Mouse (Mus musculus): ENCODE measurements around the gene Samd5.
A peak's percentile ranks its signal among the peaks of the same experiment; 100 is the strongest.

The Samd5 gene

DNA sequence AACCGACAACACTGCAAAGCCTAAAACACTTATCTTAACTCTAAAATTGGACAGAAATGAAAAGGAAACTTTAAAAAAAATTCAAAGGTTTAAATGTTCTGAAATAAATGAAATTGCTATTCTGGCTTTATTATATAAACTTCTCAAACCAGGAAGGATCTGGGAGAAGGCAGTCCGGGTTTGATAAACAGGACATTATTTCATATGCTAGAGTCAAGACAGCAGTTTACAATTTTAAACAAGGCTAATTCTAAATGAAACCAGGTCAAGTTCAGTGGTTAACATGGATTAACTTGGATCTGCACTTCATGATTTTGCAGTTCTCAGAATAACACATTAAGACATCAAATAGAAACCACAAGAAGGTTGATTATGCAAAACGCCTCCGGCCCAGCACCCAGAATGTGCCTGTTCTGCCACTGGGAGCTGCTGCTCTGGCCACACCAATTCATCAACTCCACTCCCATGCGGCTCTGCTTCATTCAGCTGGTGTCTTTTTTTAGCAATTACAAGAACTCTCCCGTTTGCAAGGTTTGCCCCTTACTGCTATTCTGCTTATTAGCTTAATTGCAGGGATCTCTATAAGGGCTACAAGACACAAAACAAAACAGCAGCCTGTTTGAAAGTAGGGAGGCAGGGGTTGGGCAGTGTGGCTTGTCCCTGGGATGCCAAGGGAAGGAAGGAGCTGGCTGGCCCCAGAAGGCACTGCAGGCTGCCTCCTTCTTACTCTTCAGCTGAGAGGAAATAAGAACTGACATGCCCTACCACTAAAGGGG, 24.8 kb downstream of the Samd5 start:
- no peak for DNase-seq (ENCODE audit: low read depth, low spot score)

DNA sequence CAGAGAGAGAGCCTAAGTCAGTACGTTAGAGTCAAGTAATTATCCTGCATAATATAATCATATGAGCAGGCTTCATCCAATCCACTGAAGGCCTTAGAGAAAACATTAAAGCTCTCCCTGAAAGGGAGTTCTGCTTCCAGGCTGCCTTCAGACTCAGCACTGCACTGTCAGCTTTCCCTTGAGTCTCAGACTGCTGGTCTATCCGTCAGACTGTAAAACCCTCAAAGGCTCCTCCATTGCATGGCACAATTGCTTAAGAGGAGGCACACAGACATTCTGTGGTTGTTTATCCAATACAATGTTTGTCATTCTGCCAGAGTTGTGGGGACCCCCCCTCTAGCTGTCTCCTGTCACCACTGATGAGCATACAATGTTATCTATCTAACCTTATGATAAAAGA, 26.5 kb downstream of the Samd5 start:
- no peak for DNase-seq (ENCODE audit: low read depth, low spot score)

DNA sequence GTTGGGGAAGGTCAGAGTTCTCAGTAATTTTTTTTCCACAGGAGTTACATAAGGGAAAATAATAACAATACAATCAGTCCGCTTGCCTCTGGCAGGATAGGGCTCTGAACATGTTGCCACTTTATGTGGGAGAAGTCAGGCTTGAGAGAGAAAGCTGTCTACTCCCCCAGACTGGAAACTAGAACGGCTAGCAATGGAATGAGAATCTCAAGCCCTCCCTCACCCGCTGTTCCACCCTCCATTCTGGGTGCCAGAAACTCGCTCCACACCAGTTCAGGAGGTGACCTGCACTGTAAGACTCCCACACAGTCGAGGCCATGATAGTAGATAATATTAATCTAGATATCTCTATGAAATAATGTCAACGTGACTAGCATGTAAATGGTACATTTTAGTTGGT, 27.3 kb downstream of the Samd5 start:
- no peak for DNase-seq (ENCODE audit: low read depth, low spot score)

DNA sequence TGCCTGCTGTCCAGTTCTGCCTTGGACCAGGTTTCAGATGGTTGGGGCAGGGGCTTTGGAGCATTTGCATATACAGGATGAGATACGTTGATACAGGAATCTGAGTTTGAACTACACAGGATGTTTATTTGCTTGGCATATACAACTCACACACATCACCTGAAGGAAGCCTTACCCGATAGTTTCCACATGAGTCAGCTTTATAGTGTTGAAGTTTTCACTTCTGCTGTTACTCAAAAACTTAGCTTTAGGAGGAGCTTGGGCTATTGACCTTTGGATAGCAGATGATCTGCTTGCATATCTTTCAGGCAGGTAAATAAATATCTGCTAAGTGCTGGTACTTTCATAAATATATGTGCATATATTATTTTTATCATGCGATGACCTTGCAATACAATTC, 28.6 kb downstream of the Samd5 start:
- no peak for DNase-seq (ENCODE audit: low read depth, low spot score)

DNA sequence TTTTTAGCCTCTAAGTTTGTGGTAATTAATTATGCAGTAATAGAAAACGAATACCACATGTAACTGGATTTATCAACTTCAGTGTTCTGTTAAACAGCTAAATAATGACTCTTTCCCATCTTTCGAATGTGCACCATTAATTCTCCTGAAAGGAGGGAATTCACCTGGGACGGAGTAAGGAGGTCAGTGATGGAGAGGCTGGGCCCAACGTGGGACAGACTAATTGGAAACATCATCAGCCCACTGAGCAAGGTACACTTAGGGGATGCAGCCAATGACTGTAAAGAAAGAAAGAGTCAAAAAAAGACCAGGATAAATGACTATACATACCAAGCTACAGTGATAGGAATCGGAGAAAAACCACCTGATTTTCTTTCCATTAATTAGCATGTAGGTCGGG, 31.5 kb downstream of the Samd5 start:
- DNase-seq (ENCODE audit: low read depth, low spot score), result no peak

DNA sequence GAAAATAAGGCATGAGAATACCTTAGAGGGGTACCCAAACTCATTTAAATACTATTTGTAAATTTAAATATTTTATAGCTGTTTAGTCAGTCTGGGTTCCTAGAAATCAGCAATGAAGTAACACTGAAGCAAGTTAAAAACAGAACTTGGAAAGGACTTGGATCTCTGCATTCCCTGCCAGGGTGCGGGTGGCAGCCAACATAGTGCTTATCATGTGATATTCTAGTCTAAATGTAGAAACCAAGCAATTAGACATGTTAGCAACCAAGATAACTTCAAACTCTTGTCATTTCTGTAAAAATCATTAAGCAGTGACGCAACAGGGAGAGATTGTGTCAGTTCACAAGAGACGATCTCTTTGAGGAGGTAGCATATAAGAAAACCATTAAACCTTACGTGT, 32.9 kb downstream of the Samd5 start:
- no peak for DNase-seq (ENCODE audit: low read depth, low spot score)

DNA sequence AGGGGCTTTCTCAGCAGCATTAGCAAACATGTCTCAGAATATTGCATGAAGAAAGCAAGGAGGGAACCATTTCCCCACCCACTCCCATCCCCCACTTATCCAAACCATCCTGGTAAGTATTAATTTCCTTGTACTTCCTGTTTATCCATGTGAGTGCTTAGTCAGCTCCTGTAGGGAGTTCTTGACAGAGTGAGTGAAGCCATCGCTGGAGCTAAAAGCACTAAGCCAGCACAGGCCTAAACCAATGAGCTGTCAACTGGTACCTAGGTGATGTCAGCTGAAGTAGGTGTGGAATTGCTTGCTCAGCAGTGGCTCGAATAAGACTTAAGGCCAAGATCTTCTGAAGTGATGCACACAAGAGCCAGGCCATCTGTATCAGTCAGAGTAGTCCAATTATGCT, 34.3 kb downstream of the Samd5 start:
- DNase-seq (ENCODE audit: low read depth, low spot score), result no peak

DNA sequence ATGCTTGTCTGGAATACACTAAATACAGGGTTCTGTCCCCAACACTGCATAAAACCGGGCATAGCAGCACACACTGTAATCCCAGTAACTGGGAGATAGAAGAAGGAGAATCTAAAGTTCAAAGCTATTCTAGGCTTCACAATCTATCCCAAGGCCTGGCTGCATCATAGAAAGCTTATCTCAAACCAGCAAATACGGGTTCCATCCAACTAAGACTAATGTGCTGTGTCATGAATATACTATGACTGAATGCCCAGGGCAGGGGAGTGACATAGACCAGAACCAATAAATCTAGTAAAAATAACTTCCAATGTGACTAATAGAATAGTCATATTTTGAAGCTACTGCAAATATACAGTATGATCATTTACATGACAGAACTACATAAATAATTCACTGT, 35.0 kb downstream of the Samd5 start:
- DNase-seq (ENCODE audit: low read depth, low spot score), result no peak

DNA sequence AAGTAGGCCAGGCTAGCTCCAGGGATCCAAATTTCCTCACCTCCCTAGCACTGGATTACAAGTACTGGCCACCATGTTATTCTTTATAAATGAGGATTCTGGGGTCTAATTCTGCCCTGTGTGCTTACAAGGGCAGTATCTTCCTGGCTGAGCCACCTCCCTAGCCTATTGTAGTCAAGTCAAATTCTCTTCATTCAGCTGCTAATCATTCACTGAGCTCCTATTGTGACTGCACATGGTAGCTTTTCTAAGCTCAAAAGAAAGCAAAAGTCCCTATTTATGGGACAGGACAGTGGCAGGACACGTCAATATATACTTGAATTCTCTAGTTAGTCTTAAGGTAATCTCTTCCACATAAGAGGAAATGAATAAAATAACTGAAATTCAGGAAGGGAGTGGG, 49.7 kb downstream of the Samd5 start:
- no peak for DNase-seq (ENCODE audit: low read depth, low spot score)

DNA sequence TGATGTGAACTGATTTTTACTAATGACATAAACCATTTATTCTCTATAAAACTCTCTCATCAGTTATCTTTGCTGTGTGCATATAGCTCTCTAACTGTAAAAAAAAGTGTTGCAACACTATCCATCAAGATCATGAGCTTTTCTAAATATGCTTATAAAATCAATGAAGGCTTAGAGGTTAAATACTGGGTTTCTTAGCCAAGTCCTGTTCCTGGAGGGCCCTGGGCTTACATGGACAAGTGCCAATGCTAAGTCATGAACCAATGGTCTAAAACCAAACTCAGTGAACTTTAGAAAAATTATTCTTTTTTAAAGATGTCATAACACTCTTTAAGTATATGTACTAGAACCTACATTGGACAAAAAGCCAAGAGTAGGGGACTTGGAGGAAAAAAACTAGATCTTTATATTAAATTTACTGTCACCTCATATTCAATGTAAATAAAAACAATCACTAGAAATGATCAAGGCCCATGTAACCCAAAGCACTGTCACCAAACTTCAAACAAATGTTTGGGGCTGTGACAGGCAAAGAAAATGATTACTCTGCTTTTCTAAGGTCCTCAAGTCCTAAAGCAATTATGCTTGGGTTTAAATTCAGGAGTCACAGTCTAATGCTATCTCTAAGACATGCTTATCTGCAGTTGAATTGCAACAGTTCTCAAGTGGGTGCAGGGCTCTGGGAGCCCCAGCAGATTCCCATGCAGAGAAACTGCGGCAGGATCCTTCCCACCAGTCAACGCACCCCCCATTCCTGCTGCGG, 52.9 kb downstream of the Samd5 start:
- no peak for DNase-seq (ENCODE audit: low read depth, low spot score)

DNA sequence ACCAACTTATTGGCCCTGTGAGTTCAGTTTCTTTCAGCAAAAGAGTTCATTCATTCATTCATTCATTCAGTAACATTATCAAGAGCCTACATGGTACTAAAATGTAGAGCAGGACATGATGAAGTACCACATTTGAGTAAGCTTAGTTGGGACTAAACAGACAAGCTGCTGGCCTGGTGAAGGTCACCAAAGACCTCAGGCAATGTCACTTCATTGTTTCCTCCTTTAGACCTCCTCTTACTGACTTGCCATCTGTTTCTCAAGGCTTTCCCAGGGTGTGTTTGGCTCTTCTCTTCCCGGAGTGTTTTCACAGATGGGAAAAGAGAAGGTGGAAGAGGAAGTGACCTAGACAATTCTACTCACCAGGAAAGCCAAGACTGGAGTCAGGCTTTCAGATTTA, 54.0 kb downstream of the Samd5 start:
- no peak for DNase-seq (ENCODE audit: low read depth, low spot score)

DNA sequence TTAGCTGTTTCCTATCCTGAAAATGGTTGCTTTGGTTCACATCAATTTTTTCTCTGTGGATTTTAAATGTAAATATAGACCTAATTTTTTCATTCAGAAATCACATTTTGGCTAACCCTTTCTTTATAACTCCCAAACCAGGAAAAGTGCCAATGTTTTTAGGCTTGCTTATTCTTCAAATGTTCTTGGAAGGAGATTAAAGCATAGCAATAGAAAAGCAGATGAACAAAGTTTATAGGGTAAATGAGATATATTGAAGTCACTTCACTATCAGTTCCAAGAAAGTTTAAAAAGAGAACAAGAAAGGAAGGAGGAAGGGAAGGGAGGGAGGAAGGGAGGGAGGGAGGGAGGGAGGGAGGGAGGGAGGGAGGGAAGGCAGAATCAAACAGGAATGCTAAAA, 60.0 kb downstream of the Samd5 start:
- no peak for DNase-seq (ENCODE audit: low read depth, low spot score)

DNA sequence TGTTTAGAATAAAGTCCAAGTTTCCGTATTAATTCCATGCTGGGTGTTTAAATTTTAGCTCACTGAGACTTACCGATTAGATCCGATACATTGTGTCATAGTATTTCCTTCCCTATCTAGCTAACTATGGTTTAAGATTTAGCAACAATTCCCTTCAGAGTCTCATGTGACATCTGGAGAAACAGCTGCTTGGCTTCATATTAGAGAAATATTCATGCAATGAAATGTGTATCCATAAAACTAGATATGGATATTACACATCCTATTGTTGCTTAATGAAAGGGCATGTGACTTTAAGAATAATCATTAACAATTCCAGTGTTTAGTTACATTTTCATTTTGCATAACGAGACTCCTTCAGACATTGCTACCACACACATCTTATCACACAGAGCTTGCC, 66.2 kb downstream of the Samd5 start:
- DNase-seq (ENCODE audit: low read depth, low spot score), result no peak

DNA sequence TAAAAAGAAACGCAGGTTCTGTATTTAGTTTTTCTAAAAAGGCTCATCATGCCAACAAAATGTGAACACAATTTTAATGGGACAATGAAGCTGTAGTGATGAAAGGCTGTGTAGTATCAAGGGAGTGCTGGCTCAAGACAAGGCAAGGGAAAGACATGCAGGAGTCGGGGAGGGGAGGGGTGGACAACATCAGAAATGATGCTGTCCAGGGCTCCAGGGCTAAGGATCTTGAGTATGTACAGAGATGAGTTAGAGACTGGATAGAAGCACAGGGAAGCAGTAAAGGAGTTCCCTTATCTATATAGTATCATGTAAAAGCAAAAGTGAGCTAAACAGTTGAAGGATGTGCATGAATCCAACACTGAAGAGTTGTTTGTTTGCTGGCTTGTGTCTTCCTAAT, 67.9 kb downstream of the Samd5 start:
- no peak for DNase-seq (ENCODE audit: low read depth, low spot score)

DNA sequence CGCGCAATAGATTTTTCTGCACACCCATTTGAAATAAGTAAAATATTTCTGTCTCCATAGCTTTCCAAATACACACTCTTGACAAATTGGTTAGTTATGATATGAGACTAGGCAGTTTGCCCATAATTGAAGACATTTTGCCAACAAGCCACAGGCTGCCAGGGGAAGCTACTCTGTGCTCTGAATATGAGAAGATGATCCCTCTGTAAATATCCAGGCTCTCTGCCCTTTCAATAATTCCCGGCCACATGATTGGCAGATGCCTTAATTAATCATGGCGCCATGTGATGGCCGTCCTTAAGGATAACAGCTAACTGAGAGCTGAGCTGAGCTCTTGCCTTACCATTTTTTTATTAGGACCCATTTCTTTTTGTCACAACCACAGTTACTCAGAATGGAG, 69.4 kb downstream of the Samd5 start:
- DNase-seq (ENCODE audit: low read depth, low spot score), result no peak

DNA sequence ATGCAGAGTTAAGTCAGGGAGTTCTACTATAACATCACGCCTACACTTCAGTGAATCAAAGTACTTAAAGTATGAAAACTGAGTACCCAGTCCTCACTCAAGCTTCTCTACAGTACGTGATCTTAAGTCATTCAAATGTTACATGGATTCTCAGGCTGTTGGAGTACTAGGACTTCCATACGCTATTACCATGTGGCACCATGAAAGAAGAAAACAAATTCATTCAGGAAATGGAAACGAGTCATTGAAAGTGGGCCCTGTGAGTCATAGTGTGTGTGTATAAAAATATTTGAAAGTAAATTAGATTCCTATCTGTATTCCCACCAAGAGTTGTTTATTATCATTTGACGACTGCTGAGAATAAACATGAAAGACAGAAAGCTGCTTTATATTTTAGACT, 71.7 kb downstream of the Samd5 start:
- no peak for DNase-seq (ENCODE audit: low read depth, low spot score)

DNA sequence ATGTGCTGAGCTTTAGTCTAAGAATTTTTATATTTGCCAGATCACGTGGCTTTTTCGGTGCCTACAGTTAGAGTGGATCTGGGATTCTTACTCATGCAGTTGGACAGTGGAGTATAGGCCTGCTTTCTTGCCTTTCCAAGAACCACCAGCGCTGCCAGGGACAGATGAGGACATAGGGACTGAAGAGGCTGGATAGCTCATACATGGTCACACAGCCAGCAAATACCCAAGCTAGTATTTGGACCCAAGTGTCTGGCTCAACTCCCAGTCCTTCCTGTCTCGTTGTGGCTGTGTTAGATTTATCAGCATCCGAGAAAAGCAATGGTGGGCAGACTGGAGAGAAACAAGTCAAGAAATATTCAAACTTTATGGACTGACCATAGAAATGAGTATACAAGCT, 72.2 kb downstream of the Samd5 start:
- no peak for DNase-seq (ENCODE audit: low read depth, low spot score)

DNA sequence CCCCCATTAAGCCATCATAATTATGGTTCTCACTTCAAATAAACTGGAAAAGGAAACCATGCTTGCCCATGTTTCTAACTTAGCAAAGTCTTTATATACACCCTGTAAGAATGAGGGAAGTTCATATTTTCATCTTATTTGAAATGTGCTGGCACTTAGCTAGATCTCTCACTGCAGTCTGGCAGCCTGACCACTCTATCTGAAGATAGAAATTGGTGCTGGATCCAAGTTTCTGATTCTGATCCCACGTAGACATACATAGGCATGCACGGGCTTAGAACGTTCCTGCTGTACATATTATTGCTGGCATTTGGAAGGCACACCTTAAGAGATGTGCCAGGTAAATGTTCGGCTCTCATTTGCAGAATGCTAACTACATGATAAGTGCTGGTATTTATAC, 72.6 kb downstream of the Samd5 start:
- no peak for DNase-seq (ENCODE audit: low read depth, low spot score)

DNA sequence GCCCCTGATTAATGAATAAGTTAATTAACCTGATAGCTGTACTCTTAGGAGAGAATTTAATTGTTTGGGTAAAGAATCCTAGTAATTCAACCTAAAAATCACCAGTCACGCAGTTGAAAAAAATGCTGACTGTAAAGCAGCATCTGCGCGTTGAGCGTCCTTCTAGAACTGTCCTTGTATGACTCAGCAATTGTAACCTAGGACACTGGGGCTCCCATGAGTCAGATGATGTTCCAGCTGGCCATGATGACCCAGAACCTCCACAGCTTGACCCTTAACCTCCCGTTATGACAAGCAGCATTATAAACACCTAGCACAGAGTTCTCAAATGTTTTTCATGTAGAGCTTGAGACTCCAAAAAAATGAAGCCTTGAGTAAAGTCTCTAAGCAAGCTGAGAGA, 78.8 kb downstream of the Samd5 start:
- no peak for DNase-seq (ENCODE audit: low read depth, low spot score)

DNA sequence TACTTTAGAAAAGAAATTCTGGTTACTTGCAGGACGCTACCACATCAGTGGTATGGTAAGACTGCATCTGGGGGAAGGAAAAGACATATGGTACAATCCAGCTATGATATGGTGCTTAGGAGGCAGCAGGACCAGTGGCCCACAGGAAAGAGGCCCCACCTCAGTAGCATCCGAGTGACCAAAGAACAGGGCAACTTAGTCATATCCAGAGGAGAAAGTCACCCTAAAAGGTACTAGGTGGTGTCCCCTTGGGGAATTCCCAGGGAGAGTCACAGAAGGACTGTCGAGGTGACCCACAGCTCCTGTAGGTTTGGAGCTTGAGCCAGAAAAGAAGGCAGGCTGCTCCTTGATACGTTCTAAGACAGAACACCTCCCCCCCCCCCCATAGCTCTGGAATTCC, 80.3 kb downstream of the Samd5 start:
- no peak for DNase-seq (ENCODE audit: low read depth, low spot score)

DNA sequence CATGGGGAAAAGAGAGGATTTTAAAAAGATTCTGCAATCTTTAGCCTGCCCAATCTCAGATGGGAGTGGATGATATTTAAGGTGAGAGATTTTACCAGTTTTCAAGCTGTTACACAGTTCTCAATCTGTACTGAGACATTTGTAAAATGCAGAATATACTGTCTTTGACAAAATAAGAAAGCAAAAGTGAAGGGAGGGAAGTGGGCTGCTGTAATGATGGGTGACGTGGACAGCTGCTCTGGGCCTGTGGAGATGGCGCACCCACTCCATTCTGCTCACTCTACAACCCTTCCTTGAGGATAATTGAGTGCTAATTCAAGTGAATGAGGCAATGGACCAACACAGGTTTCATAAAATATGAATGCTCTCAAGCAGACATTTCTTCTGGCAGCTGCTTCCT, 84.4 kb downstream of the Samd5 start:
- DNase-seq (ENCODE audit: low read depth, low spot score), result no peak

DNA sequence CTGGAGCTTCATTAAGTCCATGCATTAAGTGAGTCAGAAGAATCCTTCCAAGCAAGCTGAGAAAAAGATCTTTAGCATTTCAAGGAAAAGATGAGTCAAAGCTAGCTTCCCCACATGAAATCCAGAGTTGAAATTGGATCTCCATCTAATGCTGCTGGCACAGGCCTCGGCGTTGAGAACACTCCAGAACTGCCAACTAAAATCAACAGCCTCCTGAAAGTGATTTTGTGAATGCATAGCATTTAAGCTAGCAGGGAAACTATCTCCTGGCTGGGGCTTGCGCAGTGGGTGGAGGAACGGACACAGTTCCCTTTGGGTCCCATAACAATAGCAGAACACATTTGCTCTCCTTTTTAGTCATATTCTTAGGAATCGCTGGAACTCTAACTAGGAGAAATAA, 88.7 kb downstream of the Samd5 start:
- DNase-seq (ENCODE audit: low read depth, low spot score), result no peak

DNA sequence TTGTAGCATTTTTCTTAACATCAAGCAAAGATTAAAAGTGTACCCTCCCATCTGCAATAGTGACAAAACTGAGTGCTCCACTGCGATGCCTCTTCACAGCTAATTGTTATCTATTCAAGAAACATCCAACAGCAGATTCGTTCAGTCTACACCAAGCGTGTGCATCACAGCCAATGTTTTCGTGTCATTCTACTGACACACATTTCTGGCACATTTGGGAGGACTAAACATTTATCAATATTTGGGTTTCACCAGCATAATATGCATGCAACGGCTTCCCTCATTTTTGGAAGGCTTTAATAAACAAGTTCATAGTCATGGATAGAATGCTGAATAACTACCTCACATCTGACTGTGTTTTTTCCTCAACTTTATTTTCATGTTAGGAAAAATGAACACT, 95.6 kb downstream of the Samd5 start:
- no peak for DNase-seq (ENCODE audit: low read depth, low spot score)

DNA sequence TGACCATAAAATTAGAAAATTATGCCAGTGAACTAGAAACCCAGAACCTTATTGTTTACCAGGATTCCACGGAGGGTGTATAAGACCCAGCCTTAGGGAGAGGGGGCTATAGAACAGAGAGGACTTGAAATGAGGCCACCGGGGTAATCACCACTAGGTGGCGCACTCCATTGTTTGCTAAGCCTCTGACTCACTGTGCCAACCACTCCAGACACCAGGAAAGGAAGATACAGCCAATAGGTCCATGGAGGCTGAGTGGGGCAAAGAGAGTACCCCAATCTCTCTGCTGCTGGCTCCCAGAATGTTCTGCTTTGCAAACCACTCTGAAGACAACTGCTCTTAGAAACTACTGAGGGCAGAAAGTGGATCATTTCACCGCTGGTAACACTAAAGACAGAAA, 99.4 kb downstream of the Samd5 start:
- peak; percentile 30 for DNase-seq (ENCODE audit: low read depth, low spot score)

Data from embryo, embryonic 11.5 days (tissue).